Mouse (Mus musculus): ENCODE data around the gene Sbk1.

DNA sequence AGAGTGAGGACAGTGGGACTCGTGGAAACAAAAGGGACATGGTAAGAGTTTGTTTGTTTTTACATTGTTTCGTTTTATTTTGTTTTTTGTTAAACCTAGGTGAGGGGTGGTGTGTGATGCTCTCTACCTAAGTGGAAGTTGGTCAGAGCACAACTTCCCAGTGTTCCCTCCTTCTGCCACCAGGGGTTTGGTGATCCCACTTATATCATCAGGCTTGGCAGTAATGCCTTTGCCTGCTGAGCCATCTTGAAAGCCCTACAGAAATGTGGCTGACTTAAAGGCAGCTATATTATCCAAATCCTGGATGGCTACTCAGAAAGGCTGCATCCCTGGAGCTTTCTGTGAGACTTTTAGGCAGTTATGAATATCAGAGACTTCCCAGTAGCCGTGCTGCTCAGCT is 60.3 kb downstream of the Sbk1 start:
- TF ChIP-seq CTCF (IDR thresholded peaks at IDR 0.05; ENCODE audit: insufficient read depth, low read length) (no peak), POLR2A (IDR thresholded peaks at IDR 0.05; ENCODE audit: borderline replicate concordance, extremely low read depth, low read depth, low read length) (no peak)

Data from lung, adult 2 months (tissue).